Mouse (Mus musculus) G1E (cell line): ENCODE results near the gene Agl.

Experiments used
- CTCF ChIP-seq: IDR thresholded peaks from 2 replicates; pipeline ENCODE4 v1.5.1; 2012; ENCODE audit warnings: low read depth, low read length, inconsistent platforms, mixed read lengths
- GATA1 ChIP-seq: IDR thresholded peaks from 2 replicates; pipeline ENCODE4 v1.6.1; 2012; ENCODE audit warnings: borderline replicate concordance, low read length, inconsistent platforms, mixed read lengths
- GATA2 ChIP-seq: IDR thresholded peaks from 2 replicates; pipeline ENCODE4 v1.6.1; 2012; ENCODE audit warnings: low read depth, low read length, inconsistent platforms, borderline replicate concordance
- POLR2AphosphoS5 ChIP-seq: IDR thresholded peaks from 2 replicates; pipeline ENCODE4 v1.6.1; 2012; ENCODE audit warnings: low read depth, low read length, inconsistent platforms; ENCODE audit not compliant: insufficient replicate concordance
- TAL1 ChIP-seq: conservative IDR thresholded peaks from 2 replicates; pipeline ENCODE4 v1.6.1; 2012; ENCODE audit warnings: low read depth, low read length, inconsistent platforms, mixed read lengths

DNA sequence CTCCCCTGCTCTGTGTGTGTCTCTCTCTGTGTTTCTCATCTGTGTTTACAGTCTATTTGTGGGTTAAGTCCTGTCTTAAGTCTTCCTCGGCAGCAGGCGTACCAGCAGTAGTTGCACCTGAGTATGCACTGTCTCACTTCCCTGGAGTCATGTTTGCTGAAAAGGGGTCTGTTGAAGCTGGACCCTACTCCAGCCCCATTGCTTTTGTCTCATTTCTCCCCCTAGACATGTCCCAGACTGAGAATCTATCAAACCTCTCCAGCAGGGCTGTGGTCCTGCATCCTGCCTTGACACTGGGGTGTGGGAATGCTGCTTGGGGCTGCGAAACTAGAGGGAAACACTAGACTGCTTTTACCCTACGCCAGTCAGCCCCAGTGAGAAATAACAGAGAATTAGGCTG lies 25.5 kb upstream of the Agl start:
- TF ChIP-seq CTCF, result no peak
- TF ChIP-seq GATA1, result no peak
- no peak for TF ChIP-seq TAL1
- TF ChIP-seq POLR2AphosphoS5, result no peak
- no peak for TF ChIP-seq GATA2
